Mouse (Mus musculus) myocyte (in vitro differentiated cells): ENCODE data around the gene Hils1.

Experiments used
- CEBPB ChIP-seq: IDR thresholded peaks from 2 replicates; pipeline ENCODE4 v1.6.1; 2011; ENCODE audit warnings: mild to moderate bottlenecking, moderate library complexity; ENCODE audit not compliant: poor library complexity, insufficient read depth, severe bottlenecking
- E2F4 ChIP-seq: IDR thresholded peaks from one replicate; pipeline ENCODE4 v1.6.1; 2011; ENCODE audit warnings: mild to moderate bottlenecking, control low read depth, moderate library complexity; ENCODE audit not compliant: insufficient read depth
- MAX ChIP-seq: IDR thresholded peaks from one replicate; pipeline ENCODE4 v1.6.1; 2011; ENCODE audit warnings: low read depth, mild to moderate bottlenecking, control low read depth
- MYOG ChIP-seq, 3 experiments: IDR thresholded peaks; one replicate each; pipeline ENCODE4 v1.6.1; 2011; ENCODE audit warnings: control low read depth in 2 of 3, low read depth in 2 of 3, mild to moderate bottlenecking in 2 of 3; ENCODE audit not compliant: insufficient read length in 2 of 3, control insufficient read depth in 1 of 3, insufficient read depth in 1 of 3
- POLR2A ChIP-seq: IDR thresholded peaks from one replicate; pipeline ENCODE4 v1.6.1; 2011; ENCODE audit warnings: low read depth, mild to moderate bottlenecking, control low read depth, moderate library complexity; ENCODE audit not compliant: insufficient read length
- REST ChIP-seq: IDR thresholded peaks from one replicate; pipeline ENCODE4 v1.6.1; 2011; ENCODE audit warnings: mild to moderate bottlenecking, control low read depth, moderate library complexity; ENCODE audit not compliant: insufficient read depth, insufficient read length
- TCF12 ChIP-seq: IDR thresholded peaks from one replicate; pipeline ENCODE4 v1.6.1; 2011; ENCODE audit warnings: mild to moderate bottlenecking, control low read depth; ENCODE audit not compliant: poor library complexity, insufficient read depth, severe bottlenecking
- TCF3 ChIP-seq: IDR thresholded peaks from one replicate; pipeline ENCODE4 v1.6.1; 2011; ENCODE audit warnings: low read depth, control low read depth; ENCODE audit not compliant: insufficient read length
- USF1 ChIP-seq: IDR thresholded peaks from one replicate; pipeline ENCODE4 v1.6.1; 2011; ENCODE audit warnings: low read depth, mild to moderate bottlenecking, control low read depth, moderate library complexity

DNA sequence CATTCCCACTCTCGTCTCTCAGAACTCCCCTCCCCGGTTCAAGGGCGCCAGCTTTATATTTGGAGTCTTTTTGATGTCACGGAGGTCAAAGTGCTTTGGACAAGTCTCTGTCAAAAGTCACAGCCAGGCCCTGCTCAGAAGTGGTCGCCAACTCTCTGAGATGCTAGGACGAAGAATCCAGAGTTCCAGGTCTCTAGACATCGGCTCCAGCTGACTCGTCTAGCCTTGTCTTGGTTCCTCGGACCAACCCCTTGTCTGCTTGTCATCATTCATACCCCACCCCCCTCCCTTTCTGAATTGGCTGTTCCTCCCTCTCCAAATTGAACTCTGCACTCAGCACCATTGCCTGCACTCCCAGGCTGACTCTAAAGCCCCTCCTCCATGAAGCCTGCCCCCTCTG, 37.8 kb upstream of the Hils1 start:
- no peak for TF ChIP-seq POLR2A
- no peak for TF ChIP-seq MAX
- no peak for TF ChIP-seq USF1
- no peak for TF ChIP-seq E2F4
- TF ChIP-seq REST: no peak
- no peak for TF ChIP-seq MYOG (IDR thresholded peaks at IDR 0.05; ENCODE audit: control insufficient read depth in 1 of 3, insufficient read depth in 1 of 3, insufficient read length in 2 of 3, low read depth in 2 of 3)
- TF ChIP-seq TCF12: no peak
- no peak for TF ChIP-seq CEBPB
- TF ChIP-seq TCF3: no peak
